Comparison of ENCODE assay signal across 10 mouse cellular contexts in genomic region chr1:135373171-135373677, GRCm38 (mm10). TPM values are rescaled to one million over a fixed set of nuclear protein-coding genes. Genes with fewer than 3 reads are reported as not detected.
DNase-seq lines count a peak whose midpoint lies in the region; ATAC-seq and TF ChIP-seq lines count a peak whose summit lies in the region.
"Had no signal": no experiment of that assay in that cellular context is flagged by ENCODE, and none has a peak within 500 bp of the region (broad histone marks: within the 10 kb centered on the region; RNA-seq: fewer than 3 reads in every experiment).

No protein-coding gene starts in this region.

- peaks cover 11% of the 10 kb centered on the region for H3K79me2 ChIP-seq in myocyte (ENCODE audit: control insufficient read depth, insufficient read depth)

- H3K27me3 ChIP-seq in intestine, embryonic 14.5 days (replicated peaks; ENCODE audit: control insufficient read depth, insufficient read depth, low read length) = no peaks in the 10 kb centered on the region
- H3K27me3 ChIP-seq in intestine, embryonic 15.5 days (replicated peaks) = no peaks in the 10 kb centered on the region
- no peaks in the 10 kb centered on the region for H3K27me3 ChIP-seq in embryonic facial prominence, embryonic 13.5 days
- H3K27me3 ChIP-seq in hindbrain, embryonic 14.5 days (ENCODE audit: control insufficient read depth, insufficient read depth, low read length) = no peaks in the 10 kb centered on the region
- H3K27me3 ChIP-seq in myocyte (ENCODE audit: control insufficient read depth, insufficient read depth, insufficient read length) = no peaks in the 10 kb centered on the region
- peaks cover 24% of the 10 kb centered on the region for H3K27me3 ChIP-seq in liver, embryonic 11.5 days (replicated peaks; ENCODE audit: control insufficient read depth, insufficient read depth, low read length)

- no peak overlapping the region for H3K4me3 ChIP-seq in intestine, embryonic 14.5 days (ENCODE audit: low read depth, low read length)
- H3K4me3 ChIP-seq in intestine, embryonic 15.5 days (replicated peaks) = no peak overlapping the region
- no peak overlapping the region for H3K4me3 ChIP-seq in embryonic facial prominence, embryonic 13.5 days
- H3K4me3 ChIP-seq in hindbrain, embryonic 14.5 days (replicated peaks; ENCODE audit: low read length) = peak overlapping the region; percentile 15; the same call in 1 of the 2 replicates
- peak overlapping the region; percentile 81 for H3K4me3 ChIP-seq in myocyte
- no peak overlapping the region for H3K4me3 ChIP-seq in liver, embryonic 11.5 days (ENCODE audit: low read depth, low read length)

- no peaks in the 10 kb centered on the region for H3K36me3 ChIP-seq in intestine, embryonic 14.5 days (ENCODE audit: control insufficient read depth, insufficient read depth, low read length)
- no peaks in the 10 kb centered on the region for H3K36me3 ChIP-seq in intestine, embryonic 15.5 days
- H3K36me3 ChIP-seq in embryonic facial prominence, embryonic 13.5 days = no peaks in the 10 kb centered on the region
- H3K36me3 ChIP-seq in hindbrain, embryonic 14.5 days (replicated peaks; ENCODE audit: control insufficient read depth, insufficient read depth) = no peaks in the 10 kb centered on the region
- no peaks in the 10 kb centered on the region for H3K36me3 ChIP-seq in myocyte (ENCODE audit: control insufficient read depth, insufficient read depth)
- H3K36me3 ChIP-seq in liver, embryonic 11.5 days (ENCODE audit: control insufficient read depth, insufficient read depth, low read length) = no peaks in the 10 kb centered on the region
- H3K36me3 ChIP-seq: heart, embryonic 12.5 days had no signal

- H3K9ac ChIP-seq in intestine, embryonic 14.5 days (ENCODE audit: low read length) = no peak overlapping the region
- no peak overlapping the region for H3K9ac ChIP-seq in intestine, embryonic 15.5 days
- no peak overlapping the region for H3K9ac ChIP-seq in embryonic facial prominence, embryonic 13.5 days
- H3K9ac ChIP-seq in hindbrain, embryonic 14.5 days = peak overlapping the region; percentile 25; the same call in 1 of the 2 replicates
- H3K9ac ChIP-seq in liver, embryonic 11.5 days (ENCODE audit: low read depth, low read length) = no peak overlapping the region

- H3K4me2 ChIP-seq in intestine, embryonic 14.5 days (ENCODE audit: low read length) = 0 out of 2 replicates have a peak overlapping the region, but pooled peaks have one; percentile 14
- no peak overlapping the region for H3K4me2 ChIP-seq in intestine, embryonic 15.5 days (replicated peaks)
- H3K4me2 ChIP-seq in embryonic facial prominence, embryonic 13.5 days = peak overlapping the region; percentile 23
- H3K4me2 ChIP-seq in hindbrain, embryonic 14.5 days (replicated peaks) = peak overlapping the region; percentile 84
- H3K4me2 ChIP-seq in myocyte (ENCODE audit: low read depth) = peak overlapping the region; percentile 64
- H3K4me2 ChIP-seq in liver, embryonic 11.5 days = no peak overlapping the region

- 67% methylated on average over 4 of the region's 4 CpGs for WGBS in intestine, embryonic 14.5 days
- WGBS in intestine, embryonic 15.5 days = 79% methylated on average over 4 of the region's 4 CpGs
- WGBS in embryonic facial prominence, embryonic 13.5 days = 71% methylated on average over 4 of the region's 4 CpGs
- 62% methylated on average over 4 of the region's 4 CpGs for WGBS in hindbrain, embryonic 14.5 days
- WGBS in liver, embryonic 11.5 days = 59% methylated on average over 4 of the region's 4 CpGs

- H3ac ChIP-seq in myocyte (ENCODE audit: control insufficient read depth, insufficient read length) = no peak overlapping the region

- no peak for TF ChIP-seq POLR2A in myocyte (IDR thresholded peaks at IDR 0.05; ENCODE audit: insufficient read length, low read depth)

- no peaks in the 10 kb centered on the region for H3K9me3 ChIP-seq in intestine, embryonic 14.5 days (ENCODE audit: control insufficient read depth, low read length)
- no peaks in the 10 kb centered on the region for H3K9me3 ChIP-seq in intestine, embryonic 15.5 days
- no peaks in the 10 kb centered on the region for H3K9me3 ChIP-seq in embryonic facial prominence, embryonic 13.5 days
- no peaks in the 10 kb centered on the region for H3K9me3 ChIP-seq in hindbrain, embryonic 14.5 days (ENCODE audit: control insufficient read depth, low read length)
- H3K9me3 ChIP-seq in liver, embryonic 11.5 days (ENCODE audit: control insufficient read depth, low read length) = no peaks in the 10 kb centered on the region
- H3K9me3 ChIP-seq: heart, embryonic 12.5 days had no signal

- H3K27ac ChIP-seq in intestine, embryonic 14.5 days (ENCODE audit: low read depth) = no peak overlapping the region
- H3K27ac ChIP-seq in intestine, embryonic 15.5 days = no peak overlapping the region
- no peak overlapping the region for H3K27ac ChIP-seq in embryonic facial prominence, embryonic 13.5 days
- no peak overlapping the region for H3K27ac ChIP-seq in hindbrain, embryonic 14.5 days
- H3K27ac ChIP-seq in liver, embryonic 11.5 days (ENCODE audit: low read depth, low read length) = no peak overlapping the region

- no peak for DNase-seq in intestine, embryonic 14.5 days (ENCODE audit: low spot score)
- DNase-seq in hindbrain, embryonic 14.5 days (ENCODE audit: low spot score) = no peak
- no peak for DNase-seq in frontal cortex, postnatal 14 days (ENCODE audit: low spot score in 2 of 2)
- DNase-seq in liver, embryonic 11.5 days (ENCODE audit: low spot score) = no peak
- DNase-seq in testis, postnatal 14 days (ENCODE audit: low spot score) = no peak
- DNase-seq: kidney, adult 9 months had no signal

- ATAC-seq in intestine, embryonic 14.5 days (replicated peaks; ENCODE audit: low FRiP score, low TSS enrichment, low read depth) = no peak
- no peak for ATAC-seq in intestine, embryonic 15.5 days
- no peak for ATAC-seq in embryonic facial prominence, embryonic 13.5 days (ENCODE audit: insufficient number of reproducible peaks, insufficient read depth, low FRiP score, low TSS enrichment, low read depth)
- no peak for ATAC-seq in hindbrain, embryonic 14.5 days (ENCODE audit: low FRiP score)
- ATAC-seq in liver, embryonic 11.5 days (replicated peaks; ENCODE audit: low FRiP score) = no peak

- peaks cover 13% of the 10 kb centered on the region for H3K4me1 ChIP-seq in intestine, embryonic 14.5 days (replicated peaks; ENCODE audit: control insufficient read depth, insufficient read depth, low read length)
- peaks cover 23% of the 10 kb centered on the region for H3K4me1 ChIP-seq in intestine, embryonic 15.5 days (replicated peaks)
- H3K4me1 ChIP-seq in embryonic facial prominence, embryonic 13.5 days = peaks cover 30% of the 10 kb centered on the region
- peaks cover 27% of the 10 kb centered on the region for H3K4me1 ChIP-seq in hindbrain, embryonic 14.5 days (replicated peaks; ENCODE audit: control insufficient read depth, insufficient read depth, low read length)
- peaks cover 16% of the 10 kb centered on the region for H3K4me1 ChIP-seq in liver, embryonic 11.5 days (replicated peaks; ENCODE audit: control insufficient read depth, insufficient read depth, low read length)

TF ChIP-seq in myocyte, 11 proteins besides CTCF, POLR2A, EP300 and RAD21 (continues in another document):
- TF ChIP-seq MAX (IDR thresholded peaks at IDR 0.05; ENCODE audit: low read depth) (no peak), USF1 (IDR thresholded peaks at IDR 0.05; ENCODE audit: low read depth) (no peak), POLR2AphosphoS2 (IDR thresholded peaks at IDR 0.05; ENCODE audit: insufficient read length, low read depth) (no peak), TCF12 (IDR thresholded peaks at IDR 0.05; ENCODE audit: insufficient read depth, poor library complexity, severe bottlenecking) (no peak), TCF3 (IDR thresholded peaks at IDR 0.05; ENCODE audit: insufficient read length, low read depth) (no peak), E2F4 (IDR thresholded peaks at IDR 0.05; ENCODE audit: insufficient read depth) (no peak)

RNA-seq across cellular contexts. Expression of gene Shisa4, which starts 1.8 kb away (rescaled TPM):
- polyA plus RNA-seq in intestine, embryonic 14.5 days (2014; fragmentation: Nextera tagmentation; extraction: Ambion mirVana) = 27.3 and 28.7 TPM in 2 replicates
- 29.5 and 30.2 TPM in 2 replicates for polyA plus RNA-seq in intestine, embryonic 15.5 days (2015; fragmentation: Nextera tagmentation; extraction: Ambion mirVana)
- 22.4 and 23.0 TPM in 2 replicates for polyA plus RNA-seq in embryonic facial prominence, embryonic 13.5 days (2015; fragmentation: Nextera tagmentation; extraction: Ambion mirVana)
- 65.6 and 79.8 TPM in 2 replicates for polyA plus RNA-seq in hindbrain, embryonic 14.5 days (2014; fragmentation: Nextera tagmentation; extraction: Ambion mirVana)
- polyA plus RNA-seq in myocyte (2012; fragmentation: generic; extraction: Trizol) = 92.0 TPM
- 9.3 and 10.1 TPM in 2 replicates for polyA plus RNA-seq in liver, embryonic 11.5 days (2014; fragmentation: Nextera tagmentation; extraction: Ambion mirVana)

RNA-seq across cellular contexts. Expression of gene Lmod1, which starts 48.6 kb away (rescaled TPM):
- polyA plus RNA-seq in intestine, embryonic 14.5 days (2014; fragmentation: Nextera tagmentation; extraction: Ambion mirVana) = 10.1 and 11.0 TPM in 2 replicates
- polyA plus RNA-seq in intestine, embryonic 15.5 days (2015; fragmentation: Nextera tagmentation; extraction: Ambion mirVana) = 11.1 and 11.2 TPM in 2 replicates
- polyA plus RNA-seq in embryonic facial prominence, embryonic 13.5 days (2015; fragmentation: Nextera tagmentation; extraction: Ambion mirVana) = 0.42 and 0.59 TPM in 2 replicates
- 0.33 and 0.43 TPM in 2 replicates for polyA plus RNA-seq in hindbrain, embryonic 14.5 days (2014; fragmentation: Nextera tagmentation; extraction: Ambion mirVana)
- 7.1 TPM for polyA plus RNA-seq in myocyte (2012; fragmentation: generic; extraction: Trizol)
- polyA plus RNA-seq in liver, embryonic 11.5 days (2014; fragmentation: Nextera tagmentation; extraction: Ambion mirVana) = 0.16 TPM in 2 replicates

RNA-seq across cellular contexts. Expression of gene Ipo9, which starts 57.1 kb away (rescaled TPM):
- 121 and 133 TPM in 2 replicates for polyA plus RNA-seq in intestine, embryonic 14.5 days (2014; fragmentation: Nextera tagmentation; extraction: Ambion mirVana)
- polyA plus RNA-seq in intestine, embryonic 15.5 days (2015; fragmentation: Nextera tagmentation; extraction: Ambion mirVana) = 85.6 and 92.2 TPM in 2 replicates
- polyA plus RNA-seq in embryonic facial prominence, embryonic 13.5 days (2015; fragmentation: Nextera tagmentation; extraction: Ambion mirVana) = 139 and 147 TPM in 2 replicates
- polyA plus RNA-seq in hindbrain, embryonic 14.5 days (2014; fragmentation: Nextera tagmentation; extraction: Ambion mirVana) = 115 and 118 TPM in 2 replicates
- 55.5 TPM for polyA plus RNA-seq in myocyte (2012; fragmentation: generic; extraction: Trizol)
- 77.0 and 90.8 TPM in 2 replicates for polyA plus RNA-seq in liver, embryonic 11.5 days (2014; fragmentation: Nextera tagmentation; extraction: Ambion mirVana)

RNA-seq across cellular contexts. Expression of gene Timm17a, which starts 59.6 kb away (rescaled TPM):
- 229 and 234 TPM in 2 replicates for polyA plus RNA-seq in intestine, embryonic 14.5 days (2014; fragmentation: Nextera tagmentation; extraction: Ambion mirVana)
- polyA plus RNA-seq in intestine, embryonic 15.5 days (2015; fragmentation: Nextera tagmentation; extraction: Ambion mirVana) = 246 and 278 TPM in 2 replicates
- polyA plus RNA-seq in embryonic facial prominence, embryonic 13.5 days (2015; fragmentation: Nextera tagmentation; extraction: Ambion mirVana) = 165 and 192 TPM in 2 replicates
- 172 and 176 TPM in 2 replicates for polyA plus RNA-seq in hindbrain, embryonic 14.5 days (2014; fragmentation: Nextera tagmentation; extraction: Ambion mirVana)
- polyA plus RNA-seq in myocyte (2012; fragmentation: generic; extraction: Trizol) = 172 TPM
- 258 and 269 TPM in 2 replicates for polyA plus RNA-seq in liver, embryonic 11.5 days (2014; fragmentation: Nextera tagmentation; extraction: Ambion mirVana)

Comparison
In these comparisons a context has a peak if more than half of its experiments do, and no peak if none do; other contexts are left out.
1. H3K4me2 ChIP-seq: peak in intestine, embryonic 14.5 days (single experiment), embryonic facial prominence, embryonic 13.5 days (single experiment), hindbrain, embryonic 14.5 days (single experiment) and myocyte (single experiment); none in intestine, embryonic 15.5 days (single experiment) and liver, embryonic 11.5 days (single experiment).
2. H3K4me3 ChIP-seq: peak in hindbrain, embryonic 14.5 days (single experiment) and myocyte (single experiment); none in intestine, embryonic 14.5 days (single experiment), intestine, embryonic 15.5 days (single experiment), embryonic facial prominence, embryonic 13.5 days (single experiment) and liver, embryonic 11.5 days (single experiment).